Mouse (Mus musculus): Measurements from ENCODE around the gene Troap. TPM values are rescaled to one million over a fixed set of nuclear protein-coding genes. Genes with fewer than 3 reads are reported as not detected.
"Not testable (repeated sequence)": the region's sequence is repeated elsewhere in the genome, so short reads cannot be mapped to it uniquely, and the experiment has no call there.

Troap gene
- polyA plus RNA-seq, 1 experiment from 2014 or later = 5.6 TPM

DNA sequence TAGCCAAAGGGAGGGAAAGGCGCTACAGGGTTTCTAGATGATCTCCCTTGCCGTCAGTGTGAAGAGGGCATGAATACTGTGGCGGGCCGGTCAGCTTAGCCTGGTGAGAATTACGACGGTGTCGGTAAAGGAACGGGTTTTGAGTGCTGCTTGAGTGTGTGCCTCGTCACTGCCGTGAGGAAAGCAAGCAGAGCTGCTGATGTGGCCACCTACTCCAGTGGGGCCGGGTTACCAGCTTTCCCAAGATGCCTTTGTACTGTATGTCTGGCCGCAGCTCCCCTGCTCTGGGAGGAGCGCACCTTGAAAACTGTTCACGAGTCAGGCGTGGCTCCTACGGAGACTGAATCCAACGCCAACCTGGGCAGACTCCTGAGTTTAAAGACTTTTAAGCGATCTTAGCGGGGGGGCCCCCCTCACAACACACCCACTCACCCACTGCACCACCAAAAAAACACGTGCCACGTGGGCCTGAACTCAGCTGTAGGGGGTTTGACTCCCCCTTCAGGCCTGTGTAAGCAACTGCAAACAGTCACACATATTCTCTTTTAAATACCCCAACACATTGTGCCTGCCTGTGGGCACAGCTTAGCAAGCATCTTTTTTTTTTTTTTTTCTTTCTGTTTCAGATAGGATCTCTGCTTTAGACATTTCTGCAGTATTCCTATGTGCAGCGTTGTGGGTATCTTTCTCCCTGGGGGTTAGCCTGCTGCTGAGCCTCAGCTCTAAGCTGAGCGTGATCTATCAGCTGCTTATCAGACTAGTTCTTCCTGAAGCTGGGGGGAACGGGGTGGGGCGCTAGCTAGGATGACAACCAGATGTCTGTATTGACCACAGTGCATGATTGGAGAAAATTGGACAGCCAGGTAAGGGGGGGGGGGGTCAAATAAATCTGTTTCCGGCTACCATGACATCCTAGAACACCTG, 34.1 kb upstream of the Troap start:
- H3K27me3 ChIP-seq (replicated peaks; ENCODE audit: control insufficient read depth, insufficient read depth, low read length) = no peaks in the 10 kb centered on the region
- H3K27ac ChIP-seq (ENCODE audit: low read depth, low read length) = no peak overlapping the region
- H3K9me3 ChIP-seq (ENCODE audit: control insufficient read depth, low read length) = no peaks in the 10 kb centered on the region
- no peak overlapping the region for H3K9ac ChIP-seq (ENCODE audit: low read depth, low read length)
- H3K4me2 ChIP-seq (ENCODE audit: low read length) = no peak overlapping the region
- H3K4me3 ChIP-seq (ENCODE audit: low read length) = no peak overlapping the region
- peaks cover 5% of the 10 kb centered on the region; the same call in 1 of the 2 replicates for H3K4me1 ChIP-seq (ENCODE audit: control insufficient read depth, insufficient read depth, low read depth, low read length)
- no peak for ATAC-seq
- H3K36me3 ChIP-seq (ENCODE audit: control insufficient read depth, insufficient read depth, low read length) = no peaks in the 10 kb centered on the region
- WGBS = 68% methylated on average over 26 of the region's 26 CpGs

DNA sequence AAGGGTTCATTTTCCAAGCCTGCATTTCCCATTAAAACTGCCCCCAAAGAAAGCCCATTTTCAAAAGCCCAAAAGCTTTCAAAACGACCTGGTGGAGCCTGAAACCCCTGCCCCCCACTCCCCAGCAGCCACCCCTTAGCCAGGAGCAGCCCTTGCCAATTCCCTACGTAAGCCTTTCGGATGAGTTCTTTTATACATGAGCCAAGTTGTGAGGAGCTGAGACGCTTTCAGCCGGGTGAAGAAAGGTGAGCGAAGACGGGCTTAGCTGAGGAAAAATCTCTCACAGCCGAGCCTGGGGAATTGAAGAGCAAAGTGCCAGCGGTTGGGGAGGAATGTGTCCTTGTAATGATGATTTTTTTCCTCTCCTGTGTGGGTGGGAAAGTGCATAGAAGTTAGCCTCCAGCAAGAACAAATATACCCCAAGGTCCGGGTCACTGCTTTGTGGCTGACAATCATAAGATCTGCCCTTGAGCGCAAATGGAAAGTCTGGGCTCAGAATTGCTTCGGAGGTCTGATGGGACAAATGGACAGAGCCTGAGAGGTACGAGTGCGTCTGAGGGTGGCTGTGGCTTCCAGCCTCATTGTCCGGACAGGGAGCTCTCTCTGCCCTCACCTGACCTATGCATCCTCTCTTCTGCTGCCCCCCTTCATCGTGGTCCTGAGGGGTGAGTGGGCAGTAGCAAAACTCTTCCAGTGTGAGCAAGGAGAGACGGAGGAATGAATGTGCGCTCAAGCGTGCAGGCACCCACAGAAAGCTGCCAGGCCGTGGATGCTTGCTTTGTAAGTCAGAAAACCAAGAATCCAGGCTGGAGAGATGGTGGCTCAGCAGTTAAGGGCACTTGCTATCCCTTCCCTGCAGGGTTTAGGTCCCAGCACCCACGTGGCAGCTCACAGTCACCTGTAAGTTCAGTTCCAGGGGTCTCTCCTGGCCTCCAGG, 33.2 kb upstream of the Troap start:
- Histone ChIP-seq H3K4me3 (ENCODE audit: low read length) (no peak overlapping the region), H3K36me3 (ENCODE audit: control insufficient read depth, insufficient read depth, low read length) (no peaks in the 10 kb centered on the region), H3K9ac (ENCODE audit: low read depth, low read length) (no peak overlapping the region), H3K9me3 (ENCODE audit: control insufficient read depth, low read length) (no peaks in the 10 kb centered on the region), H3K27me3 (replicated peaks; ENCODE audit: control insufficient read depth, insufficient read depth, low read length) (no peaks in the 10 kb centered on the region), H3K27ac (ENCODE audit: low read depth, low read length) (no peak overlapping the region), H3K4me1 (ENCODE audit: control insufficient read depth, insufficient read depth, low read depth, low read length) (peaks cover 5% of the 10 kb centered on the region; the same call in 1 of the 2 replicates), H3K4me2 (ENCODE audit: low read length) (0 out of 2 replicates have a peak overlapping the region, but pooled peaks have one; percentile 11)
- no peak for ATAC-seq
- 43% methylated on average over 21 of the region's 21 CpGs for WGBS

DNA sequence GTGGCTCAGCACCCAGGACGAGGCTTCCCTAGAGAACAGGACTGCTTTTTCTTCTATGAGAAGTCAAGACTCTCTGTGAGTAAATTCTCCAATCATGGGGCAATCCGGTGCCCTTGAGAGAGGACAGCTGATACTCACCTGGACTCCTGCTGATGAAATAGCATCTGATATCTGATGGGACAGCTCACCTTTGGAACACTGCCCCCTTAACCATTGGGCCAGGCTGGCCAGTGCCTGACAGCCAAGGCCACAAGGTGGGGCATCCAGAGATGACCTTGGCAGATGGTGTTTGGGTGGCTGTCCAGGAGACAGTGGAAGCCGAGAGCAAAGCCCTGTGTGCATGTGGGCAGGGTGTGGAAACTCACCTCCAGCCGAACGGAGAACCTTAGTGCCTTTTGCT, 32.0 kb upstream of the Troap start:
- Histone ChIP-seq H3K27me3 (replicated peaks; ENCODE audit: control insufficient read depth, insufficient read depth, low read length) (no peaks in the 10 kb centered on the region), H3K36me3 (ENCODE audit: control insufficient read depth, insufficient read depth, low read length) (no peaks in the 10 kb centered on the region), H3K4me3 (ENCODE audit: low read length) (no peak overlapping the region), H3K27ac (ENCODE audit: low read depth, low read length) (no peak overlapping the region), H3K4me1 (ENCODE audit: control insufficient read depth, insufficient read depth, low read depth, low read length) (peaks cover 5% of the 10 kb centered on the region; the same call in 1 of the 2 replicates), H3K9me3 (ENCODE audit: control insufficient read depth, low read length) (no peaks in the 10 kb centered on the region), H3K4me2 (ENCODE audit: low read length) (no peak overlapping the region), H3K9ac (ENCODE audit: low read depth, low read length) (no peak overlapping the region)
- no peak for ATAC-seq
- 84% methylated on average over 5 of the region's 5 CpGs for WGBS

DNA sequence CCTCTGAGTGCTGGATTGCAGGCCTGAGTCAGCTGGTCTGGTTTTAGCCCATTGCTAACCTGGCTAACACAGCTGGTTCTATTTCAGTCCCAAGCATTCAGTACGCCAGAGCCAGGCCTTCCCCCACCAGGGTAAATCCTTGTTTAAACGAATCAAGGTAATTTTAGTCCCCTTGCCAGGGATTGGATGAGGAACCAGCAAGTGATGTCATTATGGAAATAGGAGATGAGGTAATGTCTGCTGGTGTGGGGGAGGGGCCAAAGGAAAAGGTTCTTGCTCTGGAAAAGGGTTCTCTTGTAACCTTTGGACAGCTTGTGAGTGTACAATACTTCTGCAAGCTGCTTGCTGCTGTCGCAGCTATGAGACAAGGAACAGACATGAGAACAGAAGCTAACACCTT, 29.5 kb upstream of the Troap start:
- H3K4me3 ChIP-seq (ENCODE audit: low read length) = no peak overlapping the region
- no peaks in the 10 kb centered on the region for H3K27me3 ChIP-seq (replicated peaks; ENCODE audit: control insufficient read depth, insufficient read depth, low read length)
- H3K36me3 ChIP-seq (ENCODE audit: control insufficient read depth, insufficient read depth, low read length) = no peaks in the 10 kb centered on the region
- H3K27ac ChIP-seq (ENCODE audit: low read depth, low read length) = no peak overlapping the region
- no peaks in the 10 kb centered on the region for H3K9me3 ChIP-seq (ENCODE audit: control insufficient read depth, low read length)
- WGBS = 71% methylated on average over 3 of the region's 3 CpGs
- H3K4me2 ChIP-seq (ENCODE audit: low read length) = no peak overlapping the region
- H3K9ac ChIP-seq (ENCODE audit: low read depth, low read length) = no peak overlapping the region
- peaks cover 5% of the 10 kb centered on the region; the same call in 1 of the 2 replicates for H3K4me1 ChIP-seq (ENCODE audit: control insufficient read depth, insufficient read depth, low read depth, low read length)
- no peak for ATAC-seq

DNA sequence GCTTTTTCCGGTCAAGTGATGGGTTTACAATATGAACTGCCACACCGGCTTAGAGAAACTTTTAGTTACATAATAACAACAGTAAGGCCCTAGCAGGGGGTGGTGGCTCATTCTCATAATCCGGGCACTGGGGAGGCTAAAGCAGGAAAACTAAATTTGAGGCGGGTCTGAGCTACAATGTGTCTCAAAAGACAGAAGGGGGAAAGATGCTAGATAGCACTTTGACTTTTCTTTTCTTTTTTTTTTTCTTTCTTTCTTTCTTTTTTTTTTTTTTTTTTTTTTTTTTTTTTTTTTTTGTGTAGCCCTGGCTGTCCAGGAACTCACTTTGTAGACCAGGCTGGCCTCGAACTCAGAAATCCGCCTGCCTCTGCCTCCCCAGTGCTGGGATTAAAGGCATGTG, 28.6 kb upstream of the Troap start:
- not testable (repeated sequence) for H3K4me1 ChIP-seq (ENCODE audit: control insufficient read depth, insufficient read depth, low read depth, low read length); H3K27me3 ChIP-seq (replicated peaks; ENCODE audit: control insufficient read depth, insufficient read depth, low read length); H3K9me3 ChIP-seq (ENCODE audit: control insufficient read depth, low read length); H3K36me3 ChIP-seq (ENCODE audit: control insufficient read depth, insufficient read depth, low read length); H3K4me3 ChIP-seq (ENCODE audit: low read length); H3K4me2 ChIP-seq (ENCODE audit: low read length); H3K27ac ChIP-seq (ENCODE audit: low read depth, low read length); ATAC-seq; H3K9ac ChIP-seq (ENCODE audit: low read depth, low read length)
- WGBS = 84% methylated on average over 6 of the region's 6 CpGs

DNA sequence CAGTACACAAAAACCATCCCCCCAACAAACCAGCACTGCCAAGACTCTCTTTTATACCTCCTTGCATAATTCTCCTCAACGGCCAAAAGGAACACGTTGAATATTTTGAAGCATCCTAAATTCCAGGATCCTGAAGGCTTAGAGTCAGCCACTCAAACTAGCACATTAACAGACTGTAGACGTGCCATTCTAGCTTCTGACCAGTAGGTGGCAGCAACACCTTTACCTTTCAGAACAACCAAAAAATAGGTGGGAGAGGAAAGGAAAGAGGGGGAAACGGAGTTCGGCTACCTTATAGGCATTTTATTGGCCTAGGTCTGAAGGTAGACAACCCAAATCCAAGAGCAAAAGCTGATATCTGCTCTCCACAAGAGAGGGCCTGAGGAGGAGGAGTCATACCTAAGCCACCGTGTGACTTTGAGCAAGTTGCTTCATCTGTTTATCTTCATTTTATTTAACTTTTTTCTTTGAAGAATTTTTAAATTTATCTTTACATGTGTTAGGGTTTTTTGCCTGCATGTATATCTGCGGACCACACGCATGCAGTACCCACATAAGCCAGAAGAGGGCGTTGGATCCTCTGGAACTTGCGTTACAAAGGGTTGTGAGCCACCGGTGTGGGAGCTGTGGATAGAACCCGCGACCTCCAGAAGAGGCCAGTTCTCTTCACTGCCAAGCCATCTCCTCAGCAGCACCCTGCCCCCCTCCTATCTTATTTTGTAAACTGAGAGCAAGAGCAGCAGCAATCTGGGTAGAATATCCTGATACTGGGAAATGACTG, 24.7 kb upstream of the Troap start:
- Histone ChIP-seq H3K27me3 (replicated peaks; ENCODE audit: control insufficient read depth, insufficient read depth, low read length) (peaks cover 12% of the 10 kb centered on the region), H3K4me1 (ENCODE audit: control insufficient read depth, insufficient read depth, low read depth, low read length) (peaks cover 6% of the 10 kb centered on the region), H3K4me3 (ENCODE audit: low read length) (no peak overlapping the region), H3K9ac (ENCODE audit: low read depth, low read length) (no peak overlapping the region; the same call in 1 of the 2 replicates), H3K27ac (ENCODE audit: low read depth, low read length) (no peak overlapping the region), H3K36me3 (ENCODE audit: control insufficient read depth, insufficient read depth, low read length) (no peaks in the 10 kb centered on the region), H3K4me2 (ENCODE audit: low read length) (no peak overlapping the region), H3K9me3 (ENCODE audit: control insufficient read depth, low read length) (no peaks in the 10 kb centered on the region)
- 33% methylated on average over 13 of the region's 13 CpGs for WGBS
- no peak for ATAC-seq

DNA sequence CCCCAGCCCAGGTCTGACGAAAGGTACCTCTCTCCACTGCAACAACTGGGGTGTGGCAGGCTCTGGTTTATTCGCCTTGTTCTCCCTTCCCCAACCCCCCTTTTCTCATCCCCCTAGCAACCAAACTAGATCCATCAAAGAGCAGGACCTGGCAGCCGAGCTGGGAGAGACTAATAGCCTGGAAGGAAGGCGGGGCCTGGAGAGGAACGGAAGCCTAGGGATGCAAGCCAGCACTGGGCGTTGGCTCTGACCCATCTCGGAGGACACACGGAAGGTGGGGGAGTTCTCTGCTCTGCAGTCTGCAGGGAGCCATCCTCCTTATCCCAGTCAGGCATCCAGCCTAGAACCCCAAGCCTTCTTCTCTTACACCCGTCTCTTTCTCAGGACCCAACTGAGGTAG, 21.0 kb upstream of the Troap start:
- Histone ChIP-seq H3K9me3 (ENCODE audit: control insufficient read depth, low read length) (no peaks in the 10 kb centered on the region), H3K9ac (ENCODE audit: low read depth, low read length) (no peak overlapping the region), H3K27ac (ENCODE audit: low read depth, low read length) (no peak overlapping the region), H3K36me3 (ENCODE audit: control insufficient read depth, insufficient read depth, low read length) (no peaks in the 10 kb centered on the region), H3K4me1 (ENCODE audit: control insufficient read depth, insufficient read depth, low read depth, low read length) (peaks cover 24% of the 10 kb centered on the region), H3K27me3 (replicated peaks; ENCODE audit: control insufficient read depth, insufficient read depth, low read length) (peaks cover 42% of the 10 kb centered on the region), H3K4me3 (ENCODE audit: low read length) (no peak overlapping the region), H3K4me2 (ENCODE audit: low read length) (0 out of 2 replicates have a peak overlapping the region, but pooled peaks have one; percentile 9)
- WGBS = 5% methylated on average over 9 of the region's 9 CpGs
- no peak for ATAC-seq

DNA sequence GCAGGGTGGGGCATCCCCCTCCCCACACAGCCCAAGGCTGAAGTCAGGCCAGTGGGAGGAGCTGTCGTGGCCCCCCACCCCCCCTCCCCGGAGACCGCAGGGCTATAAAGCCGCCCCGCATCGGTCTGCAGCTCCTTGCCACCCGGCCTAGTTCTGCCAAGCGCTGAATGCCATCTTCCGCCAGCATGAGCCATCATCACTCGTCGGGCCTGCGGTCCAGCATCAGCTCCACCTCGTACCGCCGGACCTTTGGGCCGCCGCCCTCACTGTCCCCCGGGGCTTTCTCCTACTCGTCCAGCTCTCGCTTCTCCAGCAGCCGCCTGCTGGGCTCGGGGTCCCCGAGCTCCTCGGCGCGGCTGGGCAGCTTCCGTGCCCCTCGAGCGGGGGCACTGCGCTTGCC, 19.3 kb upstream of the Troap start, which contains the start of gene Prph:
Prph (plus strand) TSS at position 135 of the 400 bp plus-strand sequence.
- no peak within 1 kb of the TSS for H3K27ac ChIP-seq (ENCODE audit: low read depth, low read length)
- no peaks in the 10 kb centered on the region for H3K36me3 ChIP-seq (ENCODE audit: control insufficient read depth, insufficient read depth, low read length)
- peaks cover 52% of the 10 kb centered on the region for H3K27me3 ChIP-seq (replicated peaks; ENCODE audit: control insufficient read depth, insufficient read depth, low read length)
- H3K9ac ChIP-seq (ENCODE audit: low read depth, low read length) = peak within 1 kb of the TSS; percentile 54; the same call in 1 of the 2 replicates
- no peaks in the 10 kb centered on the region for H3K9me3 ChIP-seq (ENCODE audit: control insufficient read depth, low read length)
- peaks cover 24% of the 10 kb centered on the region for H3K4me1 ChIP-seq (ENCODE audit: control insufficient read depth, insufficient read depth, low read depth, low read length)
- ATAC-seq = 0 out of 2 replicates have a peak, but pooled peaks have one; percentile 38
- WGBS = under 1% methylated on average over 24 of the region's 30 CpGs
- peak within 1 kb of the TSS; percentile 41 for H3K4me3 ChIP-seq (ENCODE audit: low read length)
- peak within 1 kb of the TSS; percentile 82 for H3K4me2 ChIP-seq (ENCODE audit: low read length)

Measured in hindbrain, embryonic 16.5 days (tissue).